Mouse (Mus musculus): ENCODE measurements around the gene Emp1. TPM values are rescaled to one million over a fixed set of nuclear protein-coding genes. Genes with fewer than 3 reads are reported as not detected.

Emp1 gene
- 28.8 and 32.1 TPM in 2 replicates for polyA plus RNA-seq (2014; fragmentation: Nextera tagmentation; extraction: Ambion mirVana)

- WGBS = 17% methylated on average over 13 of the region's 13 CpGs
- Histone ChIP-seq H3K4me2 (replicated peaks; ENCODE audit: low read depth, low read length) (peak within 1 kb of the TSS; percentile 39), H3K4me3 (ENCODE audit: low read depth, low read length) (peak within 1 kb of the TSS; percentile 38), H3K9me3 (ENCODE audit: control insufficient read depth, low read depth, low read length) (no peaks in the 10 kb centered on the region), H3K4me1 (ENCODE audit: control insufficient read depth, insufficient read depth, low read length) (peaks cover 16% of the 10 kb centered on the region; the same call in 1 of the 2 replicates), H3K36me3 (ENCODE audit: control insufficient read depth, insufficient read depth, low read length) (no peaks in the 10 kb centered on the region), H3K27me3 (ENCODE audit: control insufficient read depth, insufficient read depth, low read length) (no peaks in the 10 kb centered on the region), H3K9ac (replicated peaks; ENCODE audit: low read depth, low read length) (peak within 1 kb of the TSS; percentile 25), H3K27ac (ENCODE audit: low read length) (peak within 1 kb of the TSS; percentile 91)
- peak; percentile 38 for ATAC-seq (ENCODE audit: insufficient number of reproducible peaks, insufficient read depth, low FRiP score, low read depth)
Measured at GRCm38 (mm10) chr6:135362459-135363159, at the start of gene Emp1. Gene Emp1, plus strand, starts transcription at chr6:135362545.

- no peaks in the 10 kb centered on the region for H3K27me3 ChIP-seq (ENCODE audit: control insufficient read depth, insufficient read depth, low read length)
- no peaks in the 10 kb centered on the region for H3K4me1 ChIP-seq (ENCODE audit: control insufficient read depth, insufficient read depth, low read length)
- no peak overlapping the region for H3K9ac ChIP-seq (replicated peaks; ENCODE audit: low read depth, low read length)
- no peak overlapping the region for H3K27ac ChIP-seq (ENCODE audit: low read length)
- no peaks in the 10 kb centered on the region for H3K36me3 ChIP-seq (ENCODE audit: control insufficient read depth, insufficient read depth, low read length)
- no peaks in the 10 kb centered on the region for H3K9me3 ChIP-seq (ENCODE audit: control insufficient read depth, low read depth, low read length)
- H3K4me3 ChIP-seq (ENCODE audit: low read depth, low read length) = no peak overlapping the region
- no peak for ATAC-seq (ENCODE audit: insufficient number of reproducible peaks, insufficient read depth, low FRiP score, low read depth)
- 64% methylated on average over 9 of the region's 9 CpGs for WGBS
- H3K4me2 ChIP-seq (replicated peaks; ENCODE audit: low read depth, low read length) = no peak overlapping the region
Measured at GRCm38 (mm10) chr6:135313981-135314380, 48.4 kb upstream of the Emp1 start.

- WGBS = 57% methylated on average over 2 of the region's 2 CpGs
- H3K27ac ChIP-seq (ENCODE audit: low read length) = no peak overlapping the region
- H3K27me3 ChIP-seq (ENCODE audit: control insufficient read depth, insufficient read depth, low read length) = no peaks in the 10 kb centered on the region
- no peak for ATAC-seq (ENCODE audit: insufficient number of reproducible peaks, insufficient read depth, low FRiP score, low read depth)
- no peaks in the 10 kb centered on the region for H3K4me1 ChIP-seq (ENCODE audit: control insufficient read depth, insufficient read depth, low read length)
- H3K36me3 ChIP-seq (ENCODE audit: control insufficient read depth, insufficient read depth, low read length) = no peaks in the 10 kb centered on the region
- no peak overlapping the region for H3K9ac ChIP-seq (replicated peaks; ENCODE audit: low read depth, low read length)
- H3K4me3 ChIP-seq (ENCODE audit: low read depth, low read length) = no peak overlapping the region
- H3K9me3 ChIP-seq (ENCODE audit: control insufficient read depth, low read depth, low read length) = no peaks in the 10 kb centered on the region
- H3K4me2 ChIP-seq (replicated peaks; ENCODE audit: low read depth, low read length) = no peak overlapping the region
Measured at GRCm38 (mm10) chr6:135316141-135316540, 46.2 kb upstream of the Emp1 start.

- 61% methylated on average over 5 of the region's 5 CpGs for WGBS
- ATAC-seq (ENCODE audit: insufficient number of reproducible peaks, insufficient read depth, low FRiP score, low read depth) = no peak
- Histone ChIP-seq H3K9me3 (ENCODE audit: control insufficient read depth, low read depth, low read length) (no peaks in the 10 kb centered on the region), H3K27me3 (ENCODE audit: control insufficient read depth, insufficient read depth, low read length) (no peaks in the 10 kb centered on the region), H3K4me1 (ENCODE audit: control insufficient read depth, insufficient read depth, low read length) (peaks cover 11% of the 10 kb centered on the region; the same call in 1 of the 2 replicates), H3K36me3 (ENCODE audit: control insufficient read depth, insufficient read depth, low read length) (no peaks in the 10 kb centered on the region), H3K4me2 (replicated peaks; ENCODE audit: low read depth, low read length) (no peak overlapping the region), H3K27ac (ENCODE audit: low read length) (no peak overlapping the region), H3K4me3 (ENCODE audit: low read depth, low read length) (no peak overlapping the region), H3K9ac (replicated peaks; ENCODE audit: low read depth, low read length) (no peak overlapping the region)
Measured at GRCm38 (mm10) chr6:135319431-135319933, 42.9 kb upstream of the Emp1 start.

DNA sequence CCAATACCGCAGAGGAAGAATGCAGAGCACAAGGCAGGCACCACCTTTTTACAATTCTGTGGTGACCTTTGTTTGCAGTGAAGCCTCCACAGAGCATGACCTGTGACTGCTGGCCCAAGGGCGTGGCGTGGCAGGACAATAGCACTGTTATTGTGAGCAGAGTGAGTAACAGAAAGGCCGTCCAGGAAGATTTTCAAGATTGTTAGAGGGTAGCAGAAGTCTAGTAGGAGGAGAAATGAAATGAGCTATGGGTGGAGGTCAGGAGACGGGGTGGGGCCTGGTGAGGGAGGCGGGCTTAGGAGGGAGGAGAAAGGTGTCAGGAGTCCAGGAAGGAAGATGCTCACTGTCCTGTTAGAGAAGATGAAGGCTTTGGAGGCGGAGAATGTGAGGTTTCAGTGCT, 39.6 kb upstream of the Emp1 start:
- whole genome bisulfite sequencing = 61% methylated on average over 7 of the region's 7 CpGs
- Histone ChIP-seq H3K4me3 (ENCODE audit: low read depth, low read length) (no peak overlapping the region), H3K4me1 (ENCODE audit: control insufficient read depth, insufficient read depth, low read length) (peaks cover 11% of the 10 kb centered on the region; the same call in 1 of the 2 replicates), H3K9ac (replicated peaks; ENCODE audit: low read depth, low read length) (no peak overlapping the region), H3K36me3 (ENCODE audit: control insufficient read depth, insufficient read depth, low read length) (no peaks in the 10 kb centered on the region), H3K4me2 (replicated peaks; ENCODE audit: low read depth, low read length) (peak overlapping the region; percentile 23), H3K27me3 (ENCODE audit: control insufficient read depth, insufficient read depth, low read length) (no peaks in the 10 kb centered on the region), H3K27ac (ENCODE audit: low read length) (peak overlapping the region; percentile 67; the same call in 1 of the 2 replicates), H3K9me3 (ENCODE audit: control insufficient read depth, low read depth, low read length) (no peaks in the 10 kb centered on the region)
- ATAC-seq (ENCODE audit: insufficient number of reproducible peaks, insufficient read depth, low FRiP score, low read depth) = peak; percentile 25; the same call in 1 of the 2 replicates

GRCm38 (mm10) chr6:135323311-135323982, 38.9 kb upstream of the Emp1 start:
- peaks cover 11% of the 10 kb centered on the region; the same call in 1 of the 2 replicates for H3K4me1 ChIP-seq (ENCODE audit: control insufficient read depth, insufficient read depth, low read length)
- no peak overlapping the region for H3K4me3 ChIP-seq (ENCODE audit: low read depth, low read length)
- ATAC-seq (ENCODE audit: insufficient number of reproducible peaks, insufficient read depth, low FRiP score, low read depth) = peak; percentile 88
- H3K9ac ChIP-seq (replicated peaks; ENCODE audit: low read depth, low read length) = no peak overlapping the region
- WGBS = 35% methylated on average over 16 of the region's 16 CpGs
- H3K9me3 ChIP-seq (ENCODE audit: control insufficient read depth, low read depth, low read length) = no peaks in the 10 kb centered on the region
- H3K36me3 ChIP-seq (ENCODE audit: control insufficient read depth, insufficient read depth, low read length) = no peaks in the 10 kb centered on the region
- H3K4me2 ChIP-seq (replicated peaks; ENCODE audit: low read depth, low read length) = peak overlapping the region; percentile 23
- no peaks in the 10 kb centered on the region for H3K27me3 ChIP-seq (ENCODE audit: control insufficient read depth, insufficient read depth, low read length)
- H3K27ac ChIP-seq (ENCODE audit: low read length) = peak overlapping the region; percentile 67; the same call in 1 of the 2 replicates

GRCm38 (mm10) chr6:135324111-135324510, 38.2 kb upstream of the Emp1 start:
- Histone ChIP-seq H3K9ac (replicated peaks; ENCODE audit: low read depth, low read length) (no peak overlapping the region), H3K27ac (ENCODE audit: low read length) (no peak overlapping the region), H3K9me3 (ENCODE audit: control insufficient read depth, low read depth, low read length) (no peaks in the 10 kb centered on the region), H3K4me3 (ENCODE audit: low read depth, low read length) (no peak overlapping the region), H3K27me3 (ENCODE audit: control insufficient read depth, insufficient read depth, low read length) (no peaks in the 10 kb centered on the region), H3K4me2 (replicated peaks; ENCODE audit: low read depth, low read length) (no peak overlapping the region), H3K36me3 (ENCODE audit: control insufficient read depth, insufficient read depth, low read length) (no peaks in the 10 kb centered on the region), H3K4me1 (ENCODE audit: control insufficient read depth, insufficient read depth, low read length) (peaks cover 11% of the 10 kb centered on the region; the same call in 1 of the 2 replicates)
- no peak for ATAC-seq (ENCODE audit: insufficient number of reproducible peaks, insufficient read depth, low FRiP score, low read depth)
- 67% methylated on average over 3 of the region's 3 CpGs for WGBS

DNA sequence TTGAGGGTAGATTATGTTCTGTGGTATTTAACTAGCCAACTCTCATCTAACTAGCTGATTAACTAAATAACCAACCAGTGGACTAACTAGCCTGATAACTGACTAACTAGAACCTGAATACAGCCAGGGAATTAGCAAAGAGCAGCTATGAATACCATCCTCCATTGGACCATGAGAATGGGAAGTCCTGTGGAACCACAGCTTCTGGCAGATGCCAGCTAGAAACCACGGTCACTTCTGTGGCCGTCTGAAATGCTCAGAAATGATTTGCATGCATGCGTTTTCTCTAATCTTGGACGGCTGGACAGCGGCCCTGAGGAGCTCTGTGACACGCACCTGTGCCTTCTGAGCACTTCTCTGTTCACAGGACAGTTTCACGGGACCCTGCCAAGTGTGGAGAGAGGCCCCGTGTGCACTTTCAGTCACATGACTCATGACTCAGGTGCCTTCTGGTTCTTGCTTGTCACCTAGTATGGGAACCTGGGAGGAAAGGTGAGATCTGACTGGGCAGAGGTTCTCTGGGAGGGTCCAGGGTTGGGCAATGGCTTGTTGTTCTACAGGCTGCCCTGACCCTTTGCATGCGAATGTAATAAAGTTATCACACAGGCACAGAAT, 37.6 kb upstream of the Emp1 start:
- H3K9me3 ChIP-seq (ENCODE audit: control insufficient read depth, low read depth, low read length) = no peaks in the 10 kb centered on the region
- H3K4me3 ChIP-seq (ENCODE audit: low read depth, low read length) = no peak overlapping the region
- WGBS = 64% methylated on average over 9 of the region's 9 CpGs
- H3K27me3 ChIP-seq (ENCODE audit: control insufficient read depth, insufficient read depth, low read length) = no peaks in the 10 kb centered on the region
- H3K4me1 ChIP-seq (ENCODE audit: control insufficient read depth, insufficient read depth, low read length) = peaks cover 11% of the 10 kb centered on the region; the same call in 1 of the 2 replicates
- H3K9ac ChIP-seq (replicated peaks; ENCODE audit: low read depth, low read length) = no peak overlapping the region
- H3K27ac ChIP-seq (ENCODE audit: low read length) = no peak overlapping the region; the same call in 1 of the 2 replicates
- no peak overlapping the region for H3K4me2 ChIP-seq (replicated peaks; ENCODE audit: low read depth, low read length)
- 0 out of 2 replicates have a peak, but pooled peaks have one; percentile 12 for ATAC-seq (ENCODE audit: insufficient number of reproducible peaks, insufficient read depth, low FRiP score, low read depth)
- H3K36me3 ChIP-seq (ENCODE audit: control insufficient read depth, insufficient read depth, low read length) = no peaks in the 10 kb centered on the region

All from stomach, embryonic 14.5 days (tissue).